Mouse (Mus musculus) embryo, embryonic 11 days (tissue): Measurements from ENCODE around the gene Nck2.
"Not testable (repeated sequence)": the region's sequence is repeated elsewhere in the genome, so short reads cannot be mapped to it uniquely, and the experiment has no call there.

Experiments
- DNase-seq: peaks from one replicate; pipeline ENCODE4 v3.0.0-alpha.2; 2015

The Nck2 gene

DNA sequence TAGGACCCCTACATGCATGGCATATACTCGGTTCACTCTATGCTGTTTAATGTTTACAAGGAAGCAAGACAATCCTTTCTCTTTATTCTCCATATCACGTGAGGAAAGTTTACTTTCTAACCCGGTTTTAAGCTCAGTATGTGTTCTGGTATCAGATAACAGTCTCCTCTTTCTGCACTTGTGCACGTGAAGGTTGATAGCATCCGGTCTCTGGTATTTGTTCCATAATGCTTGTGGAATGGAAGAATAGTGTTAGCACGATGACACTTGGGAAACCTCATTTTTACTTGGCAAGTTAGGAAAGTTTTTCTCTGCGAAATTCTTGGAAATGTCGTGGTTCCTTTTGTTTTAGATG lies 58.4 kb downstream of the Nck2 start:
- no peak for DNase-seq

DNA sequence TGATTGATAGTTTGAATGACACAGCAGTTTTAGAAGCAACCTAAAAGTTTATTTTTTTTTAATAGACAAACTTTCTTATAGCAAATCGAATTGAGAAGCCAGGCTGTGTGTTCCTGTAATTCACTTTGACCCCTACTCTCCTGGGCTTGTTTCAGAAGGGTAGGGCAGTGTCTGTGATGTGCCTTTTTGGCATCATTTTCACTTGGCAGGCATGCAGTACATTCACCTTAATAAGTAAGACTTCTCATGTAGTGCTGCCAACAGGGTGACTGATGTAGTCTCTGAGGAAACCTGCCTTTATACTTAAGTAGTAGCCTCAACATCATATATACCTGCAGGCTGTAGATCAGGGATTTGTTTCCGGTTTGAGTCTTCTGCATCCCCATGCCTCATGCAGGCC lies 58.9 kb downstream of the Nck2 start:
- no peak for DNase-seq

DNA sequence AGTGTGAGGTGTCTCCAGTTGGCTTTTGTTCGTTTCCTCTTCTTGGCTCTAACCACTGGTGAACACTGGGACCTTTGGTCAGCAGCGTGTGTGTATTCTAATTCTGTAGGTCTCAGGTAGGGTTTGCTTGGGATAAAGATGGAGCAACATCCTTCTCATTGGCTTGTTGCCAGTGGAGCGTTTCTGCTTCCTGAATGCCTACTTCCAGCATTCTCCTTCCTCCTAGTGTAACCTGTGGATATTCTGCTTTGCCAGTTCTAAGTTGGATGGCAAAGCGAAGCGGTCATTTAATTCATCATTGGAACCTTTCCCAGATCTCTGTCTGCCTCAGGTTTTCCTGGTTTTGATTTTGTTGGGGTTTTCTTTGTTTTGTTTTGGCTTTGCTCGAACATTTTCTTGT lies 59.3 kb downstream of the Nck2 start:
- no peak for DNase-seq

DNA sequence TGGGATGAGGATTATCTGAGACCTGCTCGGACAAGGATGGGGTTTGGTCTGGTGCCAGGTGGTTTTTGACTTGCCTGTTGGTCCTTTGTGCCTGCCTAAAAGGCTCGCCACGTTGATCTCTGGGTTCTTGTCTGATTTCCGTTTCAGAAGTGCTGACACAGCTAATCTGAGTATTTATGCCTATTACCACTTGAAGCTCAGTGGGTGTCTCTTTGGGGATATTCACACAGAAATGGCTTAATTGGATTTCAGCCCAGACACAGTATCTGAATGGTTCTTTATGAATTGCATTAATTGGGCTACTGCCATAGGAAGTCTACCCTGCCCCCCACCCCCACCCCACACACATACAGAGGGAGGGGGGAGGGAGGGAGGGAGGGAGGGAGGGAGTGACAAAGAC lies 59.9 kb downstream of the Nck2 start:
- DNase-seq = no peak

DNA sequence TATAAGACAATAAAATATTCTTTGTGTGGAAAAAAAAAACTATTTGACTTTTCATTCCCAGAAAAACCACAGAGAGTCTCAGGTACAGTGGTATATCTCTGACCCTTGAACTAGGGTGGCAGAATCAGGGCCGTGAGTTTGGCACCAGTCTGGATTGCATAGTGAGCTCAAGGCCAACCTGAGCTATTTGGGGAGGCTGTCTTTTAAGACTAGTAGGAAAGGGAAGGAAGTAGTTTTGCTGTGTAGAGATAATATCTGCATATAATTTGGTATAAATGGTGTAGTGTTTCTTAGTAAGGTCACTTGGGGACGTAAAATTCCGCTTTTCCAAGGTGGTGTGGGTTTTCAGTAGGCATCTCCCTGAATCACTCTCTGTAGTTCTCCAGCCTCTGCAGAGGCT lies 62.3 kb downstream of the Nck2 start:
- no peak for DNase-seq

DNA sequence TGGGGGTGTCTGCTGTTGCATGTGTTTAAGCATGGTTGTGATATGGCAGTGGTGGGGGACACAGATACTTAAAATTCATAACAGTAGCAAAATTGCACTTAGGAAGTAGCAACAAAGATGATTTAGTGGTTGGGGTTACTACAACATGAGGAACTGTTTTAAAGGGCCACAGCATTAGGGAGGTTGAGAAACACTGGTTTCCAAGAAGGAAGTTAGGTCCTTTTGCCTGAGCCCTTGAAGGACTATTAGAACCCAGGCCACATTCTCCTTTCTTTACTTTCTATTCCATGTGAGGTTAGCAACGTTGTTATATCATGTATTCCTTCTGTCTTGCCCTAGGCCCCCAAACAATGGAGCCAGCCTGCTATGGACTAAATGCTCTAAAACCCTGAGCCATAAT lies 63.4 kb downstream of the Nck2 start:
- DNase-seq = no peak

DNA sequence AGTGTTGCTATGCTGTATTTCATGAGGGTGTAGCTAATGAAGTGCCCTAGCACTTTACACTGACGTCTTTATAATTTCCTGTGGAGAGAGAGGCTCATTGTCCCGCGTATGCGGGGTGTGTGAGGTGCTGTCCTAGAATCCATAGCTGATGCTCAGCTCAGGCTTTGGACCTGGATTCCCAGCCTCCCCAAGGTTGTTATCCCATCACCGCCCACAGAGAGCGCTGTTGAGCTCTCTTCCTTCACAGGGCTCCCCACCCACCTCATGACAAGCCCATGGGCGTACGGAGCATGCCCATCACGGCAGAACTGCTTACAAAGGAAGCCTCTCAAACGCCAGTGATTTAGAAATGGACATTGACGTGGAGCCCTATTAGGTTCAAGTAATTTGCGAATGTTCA lies 66.9 kb downstream of the Nck2 start:
- no peak for DNase-seq

DNA sequence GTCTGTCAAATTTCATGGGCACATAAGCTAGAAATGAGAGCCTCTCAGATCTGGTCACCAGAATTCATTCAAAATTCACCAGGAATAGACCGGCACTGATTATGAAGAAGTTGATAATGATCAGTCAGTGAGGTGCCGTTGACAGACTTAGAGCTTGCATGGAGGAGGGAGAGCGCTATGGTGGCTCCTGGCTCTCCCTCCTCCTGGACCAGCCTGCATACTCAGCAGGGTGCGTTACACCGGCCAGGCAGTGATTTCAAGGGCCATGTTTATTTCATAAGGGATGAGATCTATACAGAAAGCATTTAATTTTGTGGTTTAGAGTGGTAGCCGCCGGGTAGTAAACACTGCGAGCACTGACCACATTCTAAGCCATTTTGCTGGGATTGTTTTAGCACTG lies 67.3 kb downstream of the Nck2 start:
- DNase-seq = no peak

DNA sequence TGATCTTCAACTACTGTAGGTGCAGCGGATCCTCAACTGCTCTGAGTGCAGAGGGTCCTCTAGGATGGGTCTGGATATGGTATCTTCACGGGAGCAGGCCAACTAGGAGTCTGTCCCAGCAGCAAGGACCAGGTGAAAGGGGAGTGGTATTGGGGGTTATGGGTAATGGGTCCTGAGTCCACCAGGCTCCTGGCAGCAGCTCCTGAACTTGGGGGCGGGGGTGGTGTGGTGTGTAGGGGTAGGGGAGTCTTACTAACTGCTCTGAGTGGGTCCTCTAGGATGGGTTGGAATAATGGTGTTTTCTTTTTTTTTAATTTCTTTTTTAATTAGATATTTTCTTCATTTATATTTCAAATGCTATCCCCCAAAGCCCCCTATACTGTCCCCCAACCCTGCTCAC lies 73.0 kb downstream of the Nck2 start:
- DNase-seq = no peak

DNA sequence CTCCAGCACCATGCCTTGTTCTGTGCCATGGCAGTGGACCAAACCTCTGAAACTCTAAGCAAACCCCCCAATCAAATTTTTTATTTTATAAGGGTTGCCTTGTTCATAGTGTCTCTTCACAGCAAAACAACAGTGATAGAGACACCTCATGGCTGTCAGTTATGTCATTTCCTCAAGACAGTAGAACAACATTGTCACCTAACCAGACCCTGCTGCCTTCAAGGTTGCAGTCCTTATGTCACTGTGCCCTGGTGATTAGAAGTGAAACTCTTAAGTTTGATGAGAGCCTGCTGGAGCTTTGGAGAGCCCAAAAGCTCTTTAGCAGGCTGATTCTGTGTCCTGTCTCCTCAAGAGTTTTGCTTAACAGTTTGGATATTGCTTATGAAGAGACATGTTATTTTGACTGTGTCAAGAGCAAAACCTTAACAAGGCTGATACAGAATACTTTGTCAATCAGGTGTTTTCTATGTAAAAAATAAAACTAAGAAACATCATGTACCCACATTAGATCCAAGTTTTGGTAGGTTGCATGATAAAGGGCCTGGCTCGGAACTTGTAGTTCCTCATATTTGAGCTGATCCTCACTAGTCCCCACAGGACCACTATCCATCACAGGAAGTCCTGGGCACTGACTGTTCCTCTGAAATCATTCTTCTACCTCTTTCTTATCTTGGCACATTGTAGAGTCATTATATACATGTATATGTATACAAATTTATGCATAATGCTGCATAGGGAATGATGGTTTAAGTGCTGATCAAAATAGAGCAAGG lies 76.0 kb downstream of the Nck2 start:
- DNase-seq = no peak

DNA sequence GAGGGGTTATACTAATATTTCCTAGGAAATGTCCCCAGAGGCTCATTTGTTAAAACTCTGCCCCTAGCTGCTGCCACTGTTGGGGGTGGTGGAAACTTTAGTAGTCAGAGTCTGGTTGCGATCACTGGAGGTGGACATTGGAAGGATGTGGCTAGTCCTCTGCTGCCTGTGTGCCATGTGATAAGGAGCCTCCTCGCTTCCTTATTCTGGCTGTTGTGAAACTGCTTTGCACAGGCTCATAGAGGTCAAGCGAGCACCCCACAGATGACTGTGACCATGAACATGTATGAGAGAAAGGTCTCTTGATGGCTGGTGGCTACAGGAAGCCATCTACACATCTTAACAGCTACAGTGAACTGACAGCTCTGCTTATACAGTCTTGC lies 76.6 kb downstream of the Nck2 start:
- DNase-seq = no peak

DNA sequence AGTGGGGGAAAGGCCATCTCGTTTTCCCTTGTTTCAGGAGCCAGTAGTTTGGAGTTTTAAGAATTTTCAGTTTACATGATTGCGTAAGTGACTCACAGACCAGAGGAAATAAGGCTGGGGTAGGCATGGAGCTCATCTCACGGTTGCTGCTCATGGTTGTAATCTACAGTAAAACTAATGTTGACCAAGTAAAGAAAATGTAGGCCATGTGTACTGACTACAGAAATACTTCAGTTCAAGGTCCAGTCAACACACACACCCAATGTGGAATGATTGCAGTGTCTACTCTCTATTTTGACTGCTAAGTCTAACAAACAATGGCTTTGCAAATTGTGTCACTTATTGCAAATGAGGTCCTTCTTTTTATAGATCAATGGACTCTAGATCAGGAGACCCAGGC lies 77.1 kb downstream of the Nck2 start:
- no peak for DNase-seq

DNA sequence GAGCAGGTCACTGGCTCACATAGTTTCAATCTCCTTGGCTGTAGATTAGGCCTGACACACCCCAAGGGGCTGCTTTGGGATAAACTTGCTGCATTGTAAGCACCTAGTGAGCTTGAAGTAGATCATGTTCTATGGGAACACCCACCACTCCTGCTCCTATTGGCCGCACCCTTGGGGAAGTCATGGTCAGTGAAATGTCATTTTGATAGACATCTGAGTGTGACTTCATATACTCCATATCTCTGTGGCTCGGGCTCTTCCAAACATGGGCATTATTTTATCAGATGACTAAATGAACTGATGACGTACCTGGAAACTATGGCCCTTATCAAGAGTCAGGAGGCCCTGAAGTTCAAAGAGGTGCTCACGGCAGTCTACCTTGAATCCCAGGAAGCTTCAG lies 77.6 kb downstream of the Nck2 start:
- DNase-seq = no peak

DNA sequence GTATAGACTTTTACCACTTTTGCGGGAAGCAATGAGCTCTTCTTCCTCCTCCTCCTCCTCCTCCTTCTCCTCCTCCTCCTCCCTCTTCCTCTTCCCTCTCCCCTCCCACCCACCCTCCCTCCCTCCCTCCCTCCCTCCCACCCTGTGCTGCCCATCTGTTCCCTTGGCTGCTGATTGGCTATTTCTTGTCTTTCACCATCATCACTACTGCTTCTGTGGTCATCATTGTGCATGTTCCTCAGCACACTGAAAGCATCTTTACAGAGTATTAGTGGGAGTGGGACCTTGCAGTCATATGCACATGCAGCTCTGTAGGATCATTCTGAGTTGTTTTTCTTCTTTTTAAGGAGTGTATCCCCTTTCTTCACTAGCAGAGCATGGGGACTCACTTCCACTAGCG lies 78.6 kb downstream of the Nck2 start:
- DNase-seq = no peak

DNA sequence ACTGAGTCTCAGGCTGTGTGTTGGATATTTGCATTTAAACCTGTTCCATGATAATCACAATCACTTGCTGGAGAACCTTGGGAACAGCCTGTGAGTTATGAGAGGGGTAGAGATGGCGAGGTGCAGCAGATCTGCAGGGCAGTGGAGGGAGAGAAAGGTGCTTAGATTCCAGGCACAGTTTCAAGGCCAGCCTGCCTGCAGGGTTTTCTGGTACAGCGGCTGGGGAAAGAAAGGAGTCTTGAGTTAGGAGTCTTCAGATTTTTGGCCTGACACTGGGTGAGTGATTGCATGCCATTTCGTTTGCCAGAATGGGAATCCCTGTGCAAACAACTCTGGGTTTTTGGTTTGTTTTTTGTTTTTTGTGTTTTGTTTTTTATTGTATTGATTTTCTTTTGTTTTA lies 80.0 kb downstream of the Nck2 start:
- DNase-seq = no peak

DNA sequence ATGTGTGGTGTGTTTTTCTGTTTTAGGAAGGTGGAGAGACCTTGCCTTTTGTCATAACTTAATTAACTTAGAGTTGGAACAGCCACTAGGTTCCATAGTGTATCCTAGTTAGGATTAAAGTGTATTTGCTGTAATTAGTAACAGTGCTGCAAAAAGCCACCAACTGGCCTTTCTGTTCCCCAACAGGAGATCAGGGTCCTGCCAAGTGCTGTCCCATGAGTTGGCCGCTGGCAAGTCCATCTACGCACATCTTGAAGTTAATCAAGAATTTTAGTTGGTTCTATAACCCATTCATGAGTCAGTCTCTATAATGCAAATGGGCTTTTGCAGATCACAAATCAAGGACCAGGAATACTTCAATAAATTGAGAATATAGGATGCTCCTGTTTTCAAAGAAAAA lies 83.9 kb downstream of the Nck2 start:
- DNase-seq = no peak

DNA sequence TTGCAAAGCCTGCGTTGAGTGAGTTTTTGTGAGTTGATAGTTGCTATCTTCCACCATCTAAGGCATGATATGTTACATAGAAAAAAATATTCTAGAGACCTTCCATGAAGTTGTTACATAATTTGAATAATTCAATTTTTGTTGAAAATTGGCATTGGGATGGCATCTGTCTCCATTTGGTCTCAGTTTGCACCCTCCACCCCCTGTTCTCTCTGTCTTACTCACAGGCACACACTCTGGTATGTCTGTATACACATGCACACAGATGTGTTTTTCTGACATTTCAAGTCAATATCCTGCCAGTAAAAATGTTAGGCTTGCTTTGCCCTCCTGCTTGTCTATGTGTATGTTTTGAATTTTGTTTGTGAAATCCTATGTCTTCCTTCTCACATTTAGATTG lies 84.7 kb downstream of the Nck2 start:
- DNase-seq = no peak

DNA sequence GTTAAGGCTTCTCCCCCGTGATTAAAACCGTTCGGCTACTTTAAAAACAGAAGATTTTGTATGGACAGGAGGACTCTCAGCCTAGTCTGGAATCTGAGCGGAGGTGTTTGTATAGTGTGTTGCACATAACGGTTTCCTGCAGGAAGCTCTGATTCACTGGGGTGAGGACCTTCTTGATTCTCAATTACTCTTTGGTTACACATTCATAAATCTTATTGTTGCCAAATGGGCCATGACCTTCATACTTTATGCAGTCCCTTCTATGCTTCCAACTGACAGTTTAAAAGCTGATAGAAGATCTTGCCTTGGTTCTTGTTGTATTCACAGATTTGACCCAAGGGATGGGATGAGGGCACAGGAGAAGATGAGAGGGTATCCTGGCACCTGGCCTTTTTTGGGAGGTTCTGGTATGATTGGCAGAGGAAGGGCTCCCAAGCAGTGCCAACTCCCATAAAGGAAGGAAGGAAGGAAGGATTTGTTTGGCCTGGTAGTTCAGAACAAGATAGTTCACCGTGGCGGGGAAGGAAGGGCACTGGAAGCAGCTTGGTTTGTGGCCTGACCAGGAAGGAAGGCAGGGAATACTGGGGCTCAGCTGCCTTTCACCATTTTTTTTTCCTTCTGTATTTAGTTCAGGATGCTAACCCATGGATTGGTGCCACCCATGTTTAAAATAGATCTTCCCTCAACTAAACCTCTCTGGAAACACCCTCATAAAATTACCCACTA lies 86.1 kb downstream of the Nck2 start:
- DNase-seq = no peak

DNA sequence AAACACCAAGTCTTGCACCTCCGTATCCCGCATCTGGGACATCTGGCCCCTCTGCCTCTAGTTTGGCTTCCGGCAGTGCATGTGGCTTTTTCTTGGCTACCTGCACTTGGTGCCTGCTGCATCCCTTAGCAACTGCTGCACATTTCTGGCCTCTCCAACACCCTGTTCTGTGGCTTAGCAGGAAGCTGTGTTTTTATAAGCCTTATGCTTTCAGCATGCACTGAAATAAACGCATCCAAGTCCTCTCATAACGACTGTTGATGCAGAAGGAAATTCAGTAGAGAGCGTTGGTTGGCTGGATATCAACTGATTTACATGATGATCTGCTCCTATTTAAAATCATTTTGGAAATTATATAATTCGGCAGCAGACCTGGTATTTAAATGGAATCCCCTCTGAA lies 86.9 kb downstream of the Nck2 start:
- DNase-seq = no peak

DNA sequence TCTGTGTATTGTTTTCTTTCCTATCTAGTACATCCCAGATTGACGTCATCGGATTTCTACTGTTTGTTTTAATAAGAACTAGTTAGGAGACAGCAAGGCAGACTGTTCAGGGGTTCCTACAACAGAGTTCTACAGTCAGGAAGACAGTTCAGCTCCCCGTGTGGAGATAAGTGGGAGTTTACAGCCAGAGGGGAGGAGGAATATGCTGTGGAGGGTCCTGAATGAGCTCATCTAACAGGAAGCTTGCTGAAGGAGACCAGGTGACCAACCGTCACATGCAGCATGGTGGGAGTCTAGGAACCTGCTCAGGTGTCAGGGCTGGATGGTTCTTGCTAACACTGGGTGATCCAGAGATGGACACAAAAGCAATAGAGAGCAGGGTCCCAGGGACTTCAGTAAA lies 87.9 kb downstream of the Nck2 start:
- no peak for DNase-seq

DNA sequence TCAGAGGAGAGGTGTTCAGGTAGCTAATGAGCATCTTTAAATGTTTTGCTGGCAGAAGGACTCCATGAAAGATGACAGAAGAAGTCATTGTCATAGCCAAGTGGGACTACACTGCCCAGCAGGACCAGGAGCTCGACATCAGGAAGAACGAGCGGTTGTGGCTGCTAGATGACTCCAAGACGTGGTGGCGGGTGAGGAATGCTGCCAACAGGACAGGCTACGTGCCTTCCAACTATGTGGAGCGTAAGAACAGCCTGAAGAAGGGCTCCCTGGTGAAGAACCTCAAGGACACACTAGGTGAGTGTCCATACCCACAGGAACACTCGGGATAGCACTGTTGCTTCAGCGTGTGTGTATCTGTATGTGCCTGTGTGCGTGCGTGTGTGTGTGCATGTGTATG lies 89.1 kb downstream of the Nck2 start:
- DNase-seq = not testable (repeated sequence)

DNA sequence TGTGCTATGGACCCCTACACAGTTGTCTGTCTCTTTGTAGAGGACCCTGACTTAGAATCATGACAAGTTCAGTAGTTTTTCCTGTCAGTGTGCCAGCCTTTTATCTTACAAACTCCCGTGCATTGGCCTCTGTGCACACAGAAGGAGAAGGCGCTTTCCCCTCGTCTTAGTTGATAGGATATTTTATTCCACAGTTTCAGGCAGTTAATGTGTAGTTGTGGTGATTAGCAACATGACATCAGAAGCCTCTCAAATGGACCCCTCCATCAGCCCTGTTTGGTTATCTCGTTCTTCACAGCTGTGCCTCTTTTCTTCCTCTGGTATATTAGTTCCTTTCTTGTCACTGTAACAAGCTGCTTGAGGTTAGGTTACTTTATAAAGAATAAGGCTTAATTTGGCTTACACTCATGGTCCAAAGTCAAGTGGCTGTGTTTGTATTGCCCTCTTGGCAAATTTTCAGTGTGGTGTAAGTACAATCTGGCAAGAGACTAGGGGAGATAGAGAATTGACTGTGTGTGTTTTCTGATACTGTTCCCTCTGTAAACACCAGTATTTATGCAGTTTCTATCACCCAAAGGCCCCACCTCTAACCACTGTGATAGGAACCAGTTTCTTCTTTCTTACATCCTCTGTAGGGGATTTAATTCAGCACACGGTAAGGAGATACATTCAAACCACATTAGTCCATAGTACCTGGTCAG lies 89.8 kb downstream of the Nck2 start:
- DNase-seq = no peak

DNA sequence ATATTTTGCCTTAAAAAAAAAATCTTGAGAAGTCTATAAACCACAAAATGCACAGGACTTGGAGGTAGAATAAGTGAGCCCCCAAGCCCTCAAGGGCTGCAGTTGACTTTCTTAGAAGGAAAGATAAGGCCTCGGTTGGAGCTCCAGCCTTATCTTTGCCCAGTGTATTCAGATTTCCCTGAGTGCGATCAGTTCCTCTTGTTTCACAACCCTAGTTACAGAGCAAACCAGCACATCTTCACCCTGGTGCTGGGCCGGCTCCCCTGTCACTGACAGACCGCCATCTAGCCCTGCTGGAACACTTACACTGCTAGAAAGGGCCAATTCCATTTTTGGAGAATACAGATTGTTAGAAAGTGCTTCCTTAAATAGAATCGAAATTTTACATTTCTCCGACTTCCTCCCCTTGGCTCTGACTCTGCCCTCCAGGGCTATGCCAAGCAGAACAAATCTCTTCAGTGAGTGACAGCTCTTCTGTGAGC lies 91.2 kb downstream of the Nck2 start:
- no peak for DNase-seq

DNA sequence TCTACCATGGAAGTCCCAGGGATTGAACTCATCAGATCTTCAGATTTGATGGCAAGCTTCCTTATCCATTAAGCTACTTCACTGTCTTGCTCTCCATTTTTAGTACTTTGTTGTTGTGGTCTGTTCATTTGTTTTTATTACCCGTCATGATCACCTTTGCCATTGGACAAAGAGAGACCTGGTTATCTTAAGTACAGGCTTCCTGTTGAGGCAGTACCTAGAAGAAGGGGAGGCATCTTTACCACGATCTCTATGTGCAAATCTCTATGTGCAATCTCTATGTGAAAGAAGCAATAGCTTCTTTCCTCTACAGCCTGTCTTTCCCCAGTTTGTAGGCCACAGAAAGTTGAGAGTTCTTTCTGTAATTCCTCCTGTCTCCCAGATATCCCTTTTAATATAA lies 91.9 kb downstream of the Nck2 start:
- no peak for DNase-seq
